Mouse (Mus musculus) gonadal fat pad, adult 2 months (tissue): ENCODE measurements around the gene Arl15. TPM values are rescaled to one million over a fixed set of nuclear protein-coding genes. Genes with fewer than 3 reads are reported as not detected.

ENCODE experiments used
- DNase-seq: peaks from one replicate; pipeline ENCODE4 v3.0.0-alpha.2; 2012; ENCODE audit warnings: low read depth
- polyA plus RNA-seq: library from polyadenylated mRNA; depleted of rRNA; stranded (reverse); fragments of >200 nt; gene quantifications from 2 replicates; pipeline ENCODE4 v1.2.3, GENCODE M21; 2012

Arl15 gene
- polyA plus RNA-seq, 1 experiment: 9.6 TPM

- DNase-seq: no peak
Observed at GRCm38 (mm10) chr13:114096386-114096785, 302.1 kb downstream of the Arl15 start.

- DNase-seq: no peak
Observed at GRCm38 (mm10) chr13:114101155-114101554, 306.9 kb downstream of the Arl15 start.

- DNase-seq: no peak
Observed at GRCm38 (mm10) chr13:114106083-114106482, 311.8 kb downstream of the Arl15 start.

- DNase-seq: no peak
Observed at GRCm38 (mm10) chr13:114107499-114107898, 313.2 kb downstream of the Arl15 start.

- no peak for DNase-seq
Observed at GRCm38 (mm10) chr13:114109441-114109840, 315.1 kb downstream of the Arl15 start.

GRCm38 (mm10) chr13:114109845-114110244, 315.5 kb downstream of the Arl15 start:
- no peak for DNase-seq

- no peak for DNase-seq
Observed at GRCm38 (mm10) chr13:114113516-114113915, 319.2 kb downstream of the Arl15 start.

- no peak for DNase-seq
Observed at GRCm38 (mm10) chr13:114114586-114114985, 320.3 kb downstream of the Arl15 start.

- DNase-seq: no peak
Observed at GRCm38 (mm10) chr13:114115106-114115505, 320.8 kb downstream of the Arl15 start.

GRCm38 (mm10) chr13:114118104-114118830, 324.0 kb downstream of the Arl15 start:
- no peak for DNase-seq

- DNase-seq: no peak
Observed at GRCm38 (mm10) chr13:114119816-114120215, 325.5 kb downstream of the Arl15 start.

- DNase-seq: no peak
Observed at GRCm38 (mm10) chr13:114121591-114121990, 327.3 kb downstream of the Arl15 start.

- DNase-seq: no peak
Observed at GRCm38 (mm10) chr13:114123391-114123790, 329.1 kb downstream of the Arl15 start.

- no peak for DNase-seq
Observed at GRCm38 (mm10) chr13:114124385-114124784, 330.1 kb downstream of the Arl15 start.

GRCm38 (mm10) chr13:114124991-114125390, 330.7 kb downstream of the Arl15 start:
- DNase-seq: no peak

- no peak for DNase-seq
Observed at GRCm38 (mm10) chr13:114128366-114128765, 334.1 kb downstream of the Arl15 start.

GRCm38 (mm10) chr13:114129986-114130385, 335.7 kb downstream of the Arl15 start:
- no peak for DNase-seq

GRCm38 (mm10) chr13:114130566-114131319, 336.4 kb downstream of the Arl15 start:
- no peak for DNase-seq

- no peak for DNase-seq
Observed at GRCm38 (mm10) chr13:114138921-114139320, 344.6 kb downstream of the Arl15 start.

- no peak for DNase-seq
Observed at GRCm38 (mm10) chr13:114139570-114139969, 345.3 kb downstream of the Arl15 start.

- DNase-seq: no peak
Observed at GRCm38 (mm10) chr13:114142826-114143225, 348.5 kb downstream of the Arl15 start.

GRCm38 (mm10) chr13:114143247-114143646, 348.9 kb downstream of the Arl15 start:
- no peak for DNase-seq
